Mouse (Mus musculus) G1E (cell line): ENCODE results near the gene Sptb. TPM values are rescaled to one million over a fixed set of nuclear protein-coding genes. Genes with fewer than 3 reads are reported as not detected.
A peak's percentile ranks its signal among the peaks of the same experiment; 100 is the strongest.

Experiments used
- ATAC-seq: 2 replicates; pipeline ENCODE4 v1.8.0; 2016; ENCODE audit warnings: mild to moderate bottlenecking; ENCODE audit not compliant: insufficient number of reproducible peaks, poor library complexity, low FRiP score, severe bottlenecking; ENCODE audit errors: extremely low read depth
- DNase-seq: peaks from one replicate; pipeline ENCODE4 v3.0.0; 2012; ENCODE audit warnings: low spot score
- H3K27me3 ChIP-seq: 2 replicates; pipeline ENCODE4 v1.6.1; 2012; ENCODE audit warnings: mild to moderate bottlenecking, low read length, inconsistent platforms; ENCODE audit not compliant: insufficient read depth
- H3K36me3 ChIP-seq: replicated peaks from 2 replicates; pipeline ENCODE3; 2012; ENCODE audit warnings: mild to moderate bottlenecking, inconsistent platforms
- H3K4me1 ChIP-seq: 2 replicates; pipeline ENCODE4 v1.6.1; 2012; ENCODE audit warnings: low read depth, low read length, inconsistent platforms, mixed read lengths; ENCODE audit not compliant: insufficient read depth
- H3K4me3 ChIP-seq: 2 replicates; pipeline ENCODE4 v1.5.1; 2012; ENCODE audit warnings: low read depth, mild to moderate bottlenecking, inconsistent platforms, low read length, moderate library complexity, mixed read lengths
- H3K9me3 ChIP-seq: replicated peaks from 2 replicates; pipeline ENCODE4 v1.6.1; 2012; ENCODE audit warnings: inconsistent platforms
- CTCF ChIP-seq: IDR thresholded peaks from 2 replicates; pipeline ENCODE4 v1.5.1; 2012; ENCODE audit warnings: low read depth, low read length, inconsistent platforms, mixed read lengths
- GATA1 ChIP-seq: IDR thresholded peaks from 2 replicates; pipeline ENCODE4 v1.6.1; 2012; ENCODE audit warnings: borderline replicate concordance, low read length, inconsistent platforms, mixed read lengths
- GATA2 ChIP-seq: IDR thresholded peaks from 2 replicates; pipeline ENCODE4 v1.6.1; 2012; ENCODE audit warnings: low read depth, low read length, inconsistent platforms, borderline replicate concordance
- POLR2AphosphoS5 ChIP-seq: IDR thresholded peaks from 2 replicates; pipeline ENCODE4 v1.6.1; 2012; ENCODE audit warnings: low read depth, low read length, inconsistent platforms; ENCODE audit not compliant: insufficient replicate concordance
- TAL1 ChIP-seq: conservative IDR thresholded peaks from 2 replicates; pipeline ENCODE4 v1.6.1; 2012; ENCODE audit warnings: low read depth, low read length, inconsistent platforms, mixed read lengths
- polyA plus RNA-seq: library from polyadenylated mRNA; stranded (reverse); fragments of >175 nt; gene quantifications from 2 replicates; pipeline ENCODE4 v1.2.3, GENCODE M21; 2012
- total RNA-seq, 2 experiments: library from RNA; stranded (forward) in 1 of 2; stranded (reverse) in 1 of 2; fragments of 200-1000 nt in 1 of 2; fragments of >200 nt in 1 of 2; fragmentation: Nextera tagmentation in 1 of 2; gene quantifications; 2 replicates each; pipeline ENCODE4 v1.2.3; 2014 to 2017

Gene Sptb
- total and polyA plus RNA-seq, 3 experiments, result 78.7 to 231 (median 169) TPM

DNA sequence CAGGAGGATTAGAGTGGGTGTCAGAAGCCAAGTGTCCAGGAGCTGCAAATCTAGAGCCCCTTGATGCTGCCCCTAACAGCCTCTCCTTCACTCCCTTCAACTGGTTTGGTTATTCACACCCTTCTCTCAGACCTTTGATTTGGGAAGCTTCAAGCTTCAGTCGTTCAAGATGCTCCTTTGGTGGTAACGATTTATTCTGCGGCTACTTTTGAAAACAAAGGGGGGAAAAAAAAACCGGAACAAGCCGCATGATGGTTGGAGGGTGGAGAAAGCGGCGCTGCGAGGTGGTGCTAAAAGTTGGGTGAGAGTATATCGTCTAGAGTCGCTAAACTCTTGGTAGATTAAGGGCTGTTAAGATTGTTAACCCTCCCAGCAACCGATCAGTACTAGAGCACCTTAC is 176.1 kb downstream of the Sptb start:
- Histone ChIP-seq H3K36me3 (peaks cover 2% of the 10 kb centered on the region), H3K9me3 (peaks cover 5% of the 10 kb centered on the region; the same call in 1 of the 2 replicates), H3K4me3 (peak overlapping the region; percentile 71), H3K27me3 (peaks cover 86% of the 10 kb centered on the region), H3K4me1 (peaks cover 71% of the 10 kb centered on the region)
- TF ChIP-seq CTCF (no peak), POLR2AphosphoS5 (no peak), TAL1 (no peak), GATA1 (no peak), GATA2 (no peak)
- DNase-seq (no peak), ATAC-seq (no peak)

DNA sequence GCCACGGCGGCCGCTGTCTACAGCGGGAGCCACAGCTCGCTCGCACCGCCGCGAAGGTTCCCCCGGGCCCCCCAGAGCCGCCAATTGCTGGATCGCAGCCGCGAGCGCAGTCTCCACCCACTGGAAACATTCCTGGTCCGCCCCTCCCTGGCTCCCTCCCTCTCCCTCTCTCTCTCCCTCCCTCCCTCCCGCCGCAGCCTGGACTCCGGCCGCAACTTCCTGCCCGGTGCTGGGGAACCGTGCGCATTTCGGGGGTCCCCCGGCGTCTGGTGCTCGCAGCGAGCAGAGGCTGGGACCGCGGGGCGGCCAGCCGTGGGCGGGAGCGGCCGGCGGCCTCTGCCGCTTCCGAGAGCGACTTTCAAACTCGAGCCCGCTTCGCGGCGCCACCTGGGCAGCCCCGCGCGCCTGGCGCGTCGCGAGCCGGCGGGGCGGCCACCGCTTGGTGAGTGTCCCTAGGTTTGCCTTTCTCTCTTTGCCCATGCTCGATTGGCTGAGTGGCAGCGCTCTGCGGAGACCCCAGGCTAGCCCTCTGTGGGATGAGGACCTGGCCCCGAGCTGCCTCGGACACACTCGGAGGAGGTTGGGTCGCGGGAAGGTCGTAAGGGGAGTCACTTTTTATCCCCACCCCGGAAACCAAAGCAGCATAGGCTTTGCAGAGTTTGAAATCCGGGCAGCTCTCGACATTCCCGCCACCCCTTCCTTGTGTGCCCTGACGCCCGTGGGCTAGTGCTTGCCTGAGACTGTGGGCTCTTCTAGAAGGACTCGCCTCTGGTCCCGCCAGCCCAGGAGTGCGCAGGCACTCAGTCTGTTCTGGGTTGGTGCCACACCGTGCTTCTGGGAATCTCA is 176.7 kb downstream of the Sptb start:
- Histone ChIP-seq H3K4me3 (peak overlapping the region; percentile 71), H3K27me3 (peaks cover 92% of the 10 kb centered on the region), H3K9me3 (peaks cover 5% of the 10 kb centered on the region; the same call in 1 of the 2 replicates), H3K36me3 (peaks cover 2% of the 10 kb centered on the region), H3K4me1 (peaks cover 73% of the 10 kb centered on the region)
- no peak for ATAC-seq
- no peak for TF ChIP-seq TAL1
- TF ChIP-seq GATA2, result no peak
- TF ChIP-seq GATA1, result no peak
- no peak for TF ChIP-seq POLR2AphosphoS5
- TF ChIP-seq CTCF, result no peak
- DNase-seq, result peak; percentile 52

DNA sequence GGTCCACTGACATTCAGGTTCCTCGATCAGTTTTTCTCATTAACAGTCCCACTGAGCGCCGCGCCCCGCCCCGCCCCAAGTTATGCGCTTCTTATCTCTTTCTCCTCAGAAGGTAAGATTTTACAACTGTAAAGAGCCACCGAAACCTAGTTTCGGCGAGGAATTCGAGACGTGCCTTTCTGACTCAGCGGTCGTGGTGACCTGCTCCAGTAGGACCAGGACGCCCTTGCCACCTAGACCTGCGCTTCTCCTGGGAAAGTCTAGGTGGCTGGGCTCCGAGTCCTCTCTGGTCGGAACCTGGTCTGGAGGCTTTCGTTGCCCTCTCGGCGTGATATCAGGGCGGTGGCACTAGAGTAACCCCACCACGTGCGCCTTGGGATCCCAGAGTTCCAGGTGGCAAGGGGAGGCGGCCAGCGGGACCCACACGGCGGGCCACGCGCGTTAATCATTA is 177.4 kb downstream of the Sptb start:
- Histone ChIP-seq H3K36me3 (peaks cover 2% of the 10 kb centered on the region), H3K27me3 (peaks cover 93% of the 10 kb centered on the region), H3K4me1 (peaks cover 73% of the 10 kb centered on the region), H3K4me3 (peak overlapping the region; percentile 71), H3K9me3 (peaks cover 5% of the 10 kb centered on the region; the same call in 1 of the 2 replicates)
- ATAC-seq, result peak; percentile 25; the same call in 1 of the 2 replicates
- DNase-seq, result peak; percentile 53
- TF ChIP-seq TAL1, result no peak
- no peak for TF ChIP-seq POLR2AphosphoS5
- no peak for TF ChIP-seq GATA2
- no peak for TF ChIP-seq GATA1
- no peak for TF ChIP-seq CTCF

DNA sequence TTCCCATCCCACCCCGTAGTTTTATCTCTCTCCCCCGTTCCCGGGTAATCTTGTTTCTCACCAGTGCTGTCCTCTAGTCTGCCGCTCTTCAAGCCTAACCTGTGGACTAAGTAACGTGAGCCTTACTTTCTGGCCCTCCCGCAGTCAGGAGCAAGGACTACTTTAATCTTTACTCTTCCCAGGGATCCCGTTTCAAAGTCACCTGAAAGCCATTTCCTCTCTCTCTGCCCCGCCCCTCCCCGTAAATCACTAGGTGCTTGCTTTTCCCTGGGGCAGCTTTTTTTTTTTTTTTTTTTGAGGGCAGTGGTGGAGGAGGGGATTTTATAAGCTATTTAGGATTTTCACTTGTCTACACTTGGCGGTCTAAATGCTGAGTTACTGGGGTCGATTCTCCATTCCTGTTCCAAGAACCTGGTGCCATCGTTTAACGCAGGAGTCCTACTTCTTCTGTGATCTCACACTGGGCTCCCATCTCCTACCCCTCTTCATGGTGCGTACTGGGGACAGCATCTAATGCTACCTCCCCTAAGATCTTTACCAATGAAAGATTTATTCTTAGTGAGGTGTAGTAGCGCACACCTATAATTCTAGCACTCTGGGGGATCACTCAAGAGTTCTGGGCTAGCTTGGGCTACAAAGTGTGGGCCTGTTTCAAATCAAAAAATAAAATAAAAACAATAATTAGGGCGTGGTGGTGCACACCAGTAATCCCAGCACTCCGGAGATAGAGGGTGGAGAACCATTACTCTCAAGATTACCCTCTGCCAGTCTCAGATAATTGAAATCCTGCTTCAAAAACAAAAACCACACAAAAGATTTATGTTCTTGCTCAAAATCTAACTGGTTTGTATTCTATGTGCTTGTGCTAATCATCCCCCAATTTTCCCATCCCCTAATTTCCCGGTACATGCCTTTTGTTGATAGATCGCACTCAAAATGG is 178.1 kb downstream of the Sptb start:
- TF ChIP-seq GATA1 (no peak), CTCF (no peak), POLR2AphosphoS5 (no peak), GATA2 (no peak), TAL1 (no peak)
- H3K27me3 ChIP-seq, result peaks cover 92% of the 10 kb centered on the region

DNA sequence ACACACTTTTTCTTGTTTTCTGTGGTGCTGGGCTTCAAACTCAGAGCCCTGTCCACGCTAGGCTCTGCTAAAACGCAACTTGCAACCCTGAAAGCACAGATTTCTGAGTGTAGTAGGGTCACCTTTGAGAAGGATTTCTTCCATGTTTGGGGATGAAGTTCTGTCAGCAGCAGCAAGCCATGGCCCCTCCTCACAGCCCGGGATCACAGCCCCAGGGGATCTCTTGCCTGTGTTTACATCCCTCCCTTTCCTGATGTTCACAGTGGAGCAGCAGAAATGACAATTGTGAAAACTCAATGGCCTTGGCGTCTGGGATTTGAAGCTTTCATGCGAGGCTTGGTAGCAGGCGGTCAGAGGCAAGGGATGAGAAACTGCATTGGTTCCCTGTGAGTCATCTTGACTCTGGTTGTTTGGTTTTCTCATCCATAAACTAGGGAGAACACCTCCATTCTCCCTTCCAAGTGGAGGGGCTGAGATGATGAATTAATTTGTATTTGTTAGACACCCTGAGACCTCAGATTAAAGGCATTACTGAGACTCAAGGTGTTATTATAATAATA is 179.7 kb downstream of the Sptb start, which contains the start of gene Plekhg3:
Gene Plekhg3, plus strand, starts transcription at position 312 of the 560 bp plus-strand sequence.
- peaks cover 2% of the 10 kb centered on the region for H3K36me3 ChIP-seq
- no peak within 1 kb of the TSS for H3K4me3 ChIP-seq
- peaks cover 93% of the 10 kb centered on the region for H3K27me3 ChIP-seq
- peaks cover 5% of the 10 kb centered on the region; the same call in 1 of the 2 replicates for H3K9me3 ChIP-seq
- no peak for TF ChIP-seq TAL1
- TF ChIP-seq GATA2, result no peak
- DNase-seq, result no peak
- ATAC-seq, result no peak
- peaks cover 62% of the 10 kb centered on the region for H3K4me1 ChIP-seq

More for the DNA sequence above, 178.1 kb downstream of the Sptb start:
- no peak for ATAC-seq
- no peak for DNase-seq
- Histone ChIP-seq H3K4me1 (peaks cover 72% of the 10 kb centered on the region), H3K9me3 (peaks cover 5% of the 10 kb centered on the region; the same call in 1 of the 2 replicates), H3K36me3 (peaks cover 2% of the 10 kb centered on the region), H3K4me3 (peak overlapping the region; percentile 71; the same call in 1 of the 2 replicates)

Other genes starting within 250 kb of the Sptb start
- gene Plekhg3, start 179.7 kb downstream of the Sptb start, total RNA-seq (2014; fragmentation: Nextera tagmentation), result 12.4 and 12.6 TPM in 2 replicates
- gene Plekhg3, start 179.7 kb downstream of the Sptb start, total RNA-seq (2017), result 16.7 and 17.8 TPM in 2 replicates
- gene Plekhg3, start 179.7 kb downstream of the Sptb start, polyA plus RNA-seq, result 10.1 and 12.5 TPM in 2 replicates
- 29.7 and 46.1 TPM in 2 replicates for gene Churc1, start 55.0 kb upstream of the Sptb start, total RNA-seq (2014; fragmentation: Nextera tagmentation)
- gene Churc1, start 55.0 kb upstream of the Sptb start, total RNA-seq (2017), result 123 and 131 TPM in 2 replicates
- gene Churc1, start 55.0 kb upstream of the Sptb start, polyA plus RNA-seq, result 8.0 and 16.5 TPM in 2 replicates
- gene Fntb, start 55.0 kb upstream of the Sptb start, total RNA-seq (2014; fragmentation: Nextera tagmentation), result 47.0 and 79.8 TPM in 2 replicates
- gene Fntb, start 55.0 kb upstream of the Sptb start, total RNA-seq (2017), result 10.4 and 12.2 TPM in 2 replicates
- gene Fntb, start 55.0 kb upstream of the Sptb start, polyA plus RNA-seq, result 29.3 and 30.1 TPM in 2 replicates
- not detected in 2 replicates for gene Gpx2, start 85.0 kb upstream of the Sptb start, total RNA-seq (2014; fragmentation: Nextera tagmentation)
- gene Gpx2, start 85.0 kb upstream of the Sptb start, total RNA-seq (2017), result 0.12 and 0.22 TPM in 2 replicates
- not detected in 2 replicates for gene Gpx2, start 85.0 kb upstream of the Sptb start, polyA plus RNA-seq
- gene Rab15, start 112.4 kb upstream of the Sptb start, total RNA-seq (2014; fragmentation: Nextera tagmentation), result not detected in 2 replicates
- 0.17 and 0.44 TPM in 2 replicates for gene Rab15, start 112.4 kb upstream of the Sptb start, total RNA-seq (2017)
- not detected in 2 replicates for gene Rab15, start 112.4 kb upstream of the Sptb start, polyA plus RNA-seq